Mouse (Mus musculus) cerebellum, postnatal 36 days (tissue): ENCODE data around the gene Dut.
A peak's percentile ranks its signal among the peaks of the same experiment; 100 is the strongest.

ENCODE experiments used
- DNase-seq, 2 experiments: peaks; one replicate each; pipeline ENCODE4 v3.0.0; 2021 to 2022; ENCODE audit warnings: mixed read lengths in 2 of 2

The Dut gene

DNA sequence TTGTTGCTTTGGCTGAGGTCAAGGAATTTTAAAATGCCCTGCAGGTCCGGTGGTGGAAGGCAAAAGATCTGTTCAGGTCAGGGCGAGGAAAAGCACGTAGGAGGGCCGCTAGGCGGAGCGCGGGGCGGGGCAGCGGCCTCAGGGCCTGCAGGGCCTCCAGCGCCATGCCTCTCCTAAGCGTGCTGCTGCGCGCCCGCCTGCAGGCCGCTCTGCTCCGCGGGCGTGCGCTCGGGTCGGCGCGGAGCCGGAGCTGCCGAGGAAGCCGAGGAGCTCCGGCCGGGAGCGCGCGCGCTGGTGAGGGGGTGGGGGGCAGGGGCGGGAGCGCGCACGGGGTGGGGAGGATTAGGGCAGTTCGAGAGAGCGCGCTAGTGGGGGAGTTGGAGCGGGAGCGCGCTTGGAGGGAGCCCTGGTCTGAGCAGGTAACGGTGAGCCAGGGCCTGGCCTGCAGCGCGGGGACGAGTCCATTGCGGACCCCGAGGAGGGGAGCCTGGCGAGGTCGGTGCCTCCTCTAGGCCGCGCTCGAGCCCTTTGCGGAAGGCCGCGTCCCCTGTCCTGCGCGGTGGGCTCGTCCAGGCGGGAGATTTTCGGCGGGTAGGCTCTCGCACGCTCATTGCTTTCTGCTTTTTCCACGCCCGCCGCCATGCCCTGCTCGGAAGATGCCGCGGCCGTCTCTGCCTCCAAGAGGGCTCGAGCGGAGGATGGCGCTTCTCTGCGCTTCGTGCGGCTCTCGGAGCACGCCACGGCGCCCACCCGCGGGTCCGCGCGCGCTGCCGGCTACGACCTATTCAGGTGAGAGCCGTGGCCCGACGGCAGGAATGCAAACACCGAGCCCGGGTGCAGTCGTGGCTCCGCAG is at the start of gene Dut:
Gene Dut (plus strand): TSS at position 83 of the 854 bp plus-strand sequence.
- peak; percentile 95 to 98 for DNase-seq

DNA sequence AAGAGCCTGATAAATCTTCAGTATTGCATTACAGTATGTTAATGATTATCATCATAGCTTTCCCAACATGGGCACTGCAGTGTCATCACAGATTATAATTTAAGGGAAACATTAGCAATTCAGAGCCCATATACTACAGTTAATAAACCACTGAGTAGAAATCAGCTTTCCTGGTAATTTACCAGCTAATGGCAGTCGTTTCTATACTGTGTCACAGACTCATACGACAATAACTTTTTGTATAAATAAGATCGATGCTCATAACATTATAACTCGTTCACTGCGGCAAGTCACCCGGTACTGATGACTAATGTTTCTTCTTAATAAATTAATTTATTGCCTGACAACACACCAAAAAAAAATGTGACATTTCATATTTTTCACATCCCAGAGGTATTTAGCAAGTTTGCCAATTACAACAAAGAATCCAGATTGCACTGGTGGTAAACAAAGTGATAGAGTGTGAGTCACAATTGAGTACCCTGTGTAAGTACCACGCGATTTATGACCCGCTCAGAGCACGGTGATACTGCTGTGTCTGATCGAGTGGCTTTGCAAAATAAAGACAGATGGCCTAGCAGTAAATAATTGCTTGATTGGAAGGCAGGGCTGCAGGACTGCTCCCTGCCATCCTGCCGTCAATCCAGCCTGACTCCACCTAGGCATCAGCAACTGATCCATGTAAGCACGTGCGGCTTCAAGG is 37.9 kb upstream of the Dut start:
- DNase-seq: no peak

DNA sequence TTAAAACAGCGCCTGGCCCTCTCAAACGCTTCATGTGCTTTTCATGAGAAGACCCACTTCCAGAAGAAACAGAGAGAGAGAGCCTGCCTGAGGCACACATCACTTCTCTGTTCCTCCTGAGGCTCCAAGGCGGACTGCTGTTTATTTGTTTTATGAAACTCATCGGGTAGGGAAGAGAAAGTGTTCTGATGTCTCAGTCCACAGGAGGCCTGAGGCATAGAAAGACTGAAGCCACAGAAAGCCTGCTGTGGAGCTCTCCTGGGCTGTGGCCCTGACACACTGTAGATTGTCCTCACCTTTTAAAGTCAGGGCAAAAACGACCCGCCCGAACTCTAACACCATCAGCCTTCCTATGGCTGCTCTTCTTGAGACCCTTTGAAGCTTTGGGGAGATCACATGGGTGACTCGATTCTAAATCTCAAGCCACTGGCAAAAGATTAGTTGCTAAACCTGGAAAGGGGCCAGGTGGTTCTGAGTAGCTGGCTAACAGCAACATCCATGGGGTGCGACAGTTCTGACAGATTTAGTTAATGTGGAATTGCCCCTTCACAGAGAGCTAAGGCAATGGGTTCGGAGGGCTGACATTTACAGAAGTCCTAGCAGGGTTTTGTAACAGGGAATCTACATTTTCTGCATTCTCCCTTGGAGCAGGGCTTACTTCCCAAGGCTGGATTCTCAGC is 35.0 kb upstream of the Dut start:
- no peak for DNase-seq

DNA sequence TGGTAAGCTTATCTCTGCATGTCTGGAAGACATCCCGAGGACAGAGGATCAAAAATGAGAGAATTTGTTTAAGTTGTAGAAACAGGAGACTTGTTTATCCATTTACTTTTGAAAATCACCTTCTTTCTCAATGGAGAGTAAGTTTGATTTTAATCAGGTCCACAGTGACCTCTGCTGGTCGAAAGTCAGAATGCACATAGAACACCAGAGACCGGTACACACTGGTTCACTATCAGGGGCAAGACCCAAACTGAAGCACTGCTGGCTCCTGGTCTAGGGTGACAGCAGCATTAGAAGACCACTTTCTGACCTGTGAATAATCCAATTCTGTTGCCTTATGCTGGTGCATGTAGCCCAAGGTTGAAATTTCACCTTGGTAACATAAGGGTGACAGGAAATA is 32.4 kb upstream of the Dut start:
- DNase-seq: peak; percentile 63 to 85

DNA sequence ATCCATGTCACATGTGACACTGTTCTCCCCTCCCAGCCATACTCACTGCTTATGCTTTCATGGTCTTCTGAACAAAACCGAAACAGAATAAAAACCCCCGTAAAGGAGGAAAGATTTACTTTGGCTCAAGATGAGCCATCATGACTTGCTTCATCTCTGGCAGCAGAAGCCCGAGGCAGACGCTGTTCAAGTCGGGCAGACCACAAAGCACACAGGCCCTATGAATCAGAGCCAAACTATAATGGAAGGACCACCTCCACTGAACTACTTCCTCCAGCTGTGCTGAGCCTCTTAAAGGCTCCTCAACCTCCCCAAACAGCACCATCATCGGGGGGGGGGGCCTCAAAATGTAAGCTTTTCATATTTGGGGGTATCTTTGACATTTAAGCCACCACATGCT is 29.7 kb upstream of the Dut start:
- DNase-seq: no peak

DNA sequence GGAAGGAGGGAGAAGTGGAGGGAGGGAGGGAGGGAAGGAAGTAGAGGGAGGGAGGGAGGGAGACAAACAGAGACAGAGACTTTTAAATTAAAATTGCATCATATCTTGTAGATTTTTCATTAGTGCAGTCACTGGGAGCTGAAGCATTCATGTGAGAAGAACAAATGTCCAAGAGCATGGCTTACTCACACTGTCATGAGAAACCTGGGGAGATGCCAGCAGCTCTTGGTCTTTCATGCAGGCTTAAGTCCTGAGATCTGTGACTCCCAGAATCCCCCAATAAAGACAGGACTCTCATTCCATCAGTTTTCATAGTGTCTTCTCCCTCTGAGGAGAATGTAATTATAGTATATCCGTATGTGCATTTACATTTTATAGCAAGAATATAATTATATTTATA is 28.4 kb upstream of the Dut start:
- no peak for DNase-seq

DNA sequence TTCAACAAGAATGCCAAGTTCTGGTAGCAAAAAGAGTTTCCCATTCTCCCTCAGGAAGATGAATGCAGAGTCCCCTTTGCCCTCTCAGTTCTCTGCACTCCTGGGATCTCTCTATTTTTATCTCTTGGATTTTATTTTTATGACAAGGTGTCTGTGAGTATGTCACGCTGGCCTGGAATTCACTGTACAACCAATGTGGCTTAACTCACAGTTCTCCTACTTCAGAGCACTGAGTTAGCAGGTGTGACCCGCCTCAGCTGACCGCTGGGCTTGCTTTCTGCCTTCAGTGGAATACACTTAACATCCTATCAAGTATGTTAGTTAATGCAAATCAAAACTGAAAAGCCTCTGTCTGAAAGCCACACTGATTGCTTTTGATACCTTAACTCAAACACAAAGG is 27.7 kb upstream of the Dut start:
- no peak for DNase-seq

DNA sequence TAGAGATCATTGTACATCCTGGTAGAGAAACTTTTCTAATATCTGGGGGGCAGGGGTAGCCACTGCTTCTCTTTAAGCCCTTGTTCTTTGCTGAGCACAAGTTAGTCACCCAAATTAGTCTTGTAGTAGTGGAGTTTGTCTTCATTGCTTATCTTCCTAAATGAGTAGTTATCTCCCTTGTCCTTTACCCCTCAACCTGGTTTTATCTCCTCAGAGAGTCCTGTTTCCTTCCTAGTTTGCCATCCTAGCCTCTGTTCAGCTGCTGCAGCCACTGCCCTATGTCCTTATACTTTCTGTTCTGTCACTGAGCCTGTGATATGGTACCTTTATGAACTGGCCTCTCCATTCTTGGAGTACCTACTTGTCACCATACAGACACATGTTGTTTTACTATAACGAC is 25.3 kb upstream of the Dut start:
- DNase-seq: no peak

DNA sequence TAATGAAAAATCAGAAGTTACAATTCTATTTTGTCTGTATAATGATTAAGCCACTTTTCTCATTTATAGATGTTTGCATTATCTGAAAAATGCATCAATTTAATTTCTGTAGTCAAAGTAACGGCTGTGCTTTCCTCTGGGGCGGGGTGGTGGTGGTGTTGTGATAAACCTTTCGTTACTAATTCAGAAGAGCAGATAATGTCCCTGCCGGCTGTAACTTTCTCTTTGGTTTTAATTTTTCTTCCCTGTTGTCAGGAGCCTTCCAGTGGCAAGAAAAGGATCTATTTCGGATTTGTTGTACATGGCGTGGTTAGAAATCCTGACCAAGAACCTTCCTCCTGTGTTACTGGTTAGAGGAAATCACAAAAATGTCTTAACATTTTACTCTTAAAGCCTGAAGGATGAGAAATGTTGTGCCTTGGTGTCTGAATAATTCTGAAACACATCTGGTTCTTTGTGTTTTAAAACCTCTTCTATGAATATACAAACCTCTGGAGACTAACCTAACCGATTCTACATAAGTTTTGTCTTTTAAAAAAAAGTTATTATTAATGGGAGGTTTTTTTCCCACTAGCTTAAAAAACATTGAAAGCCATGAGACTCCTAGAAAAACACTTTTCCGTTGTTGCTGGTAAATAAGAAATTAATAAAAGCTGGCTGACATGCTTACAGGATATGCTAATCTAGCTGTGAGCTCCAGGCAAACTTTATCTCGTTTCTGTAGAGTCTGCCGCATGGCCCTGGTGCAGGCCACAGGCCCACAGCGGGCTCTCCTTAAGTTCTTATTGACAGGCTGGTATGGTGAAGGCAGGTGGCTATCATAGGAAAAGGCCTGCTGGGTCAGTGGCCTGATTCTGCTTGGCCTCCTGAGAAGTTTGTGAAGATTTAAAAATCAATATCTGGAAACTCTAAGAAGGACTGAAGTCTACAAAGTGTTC is 18.2 kb upstream of the Dut start:
- no peak for DNase-seq

DNA sequence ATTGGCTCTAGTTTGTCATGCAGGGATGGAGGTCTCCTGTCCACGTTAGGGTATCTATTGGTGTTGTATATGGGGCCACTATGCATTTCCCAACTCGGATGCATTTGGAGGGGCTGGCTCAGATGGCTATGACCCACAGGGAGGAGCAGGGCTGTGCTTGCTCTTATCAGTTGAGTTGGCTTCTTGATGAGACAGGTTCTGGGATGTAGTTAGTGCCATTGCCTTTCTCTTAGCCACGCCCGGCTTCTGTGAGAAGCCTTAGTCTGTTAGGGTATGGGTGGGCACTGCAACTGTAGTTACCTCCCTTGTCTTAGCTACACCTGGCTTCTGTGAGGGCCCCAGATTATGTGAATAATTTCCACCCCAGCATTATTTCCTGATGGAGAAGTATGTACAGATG is 14.8 kb upstream of the Dut start:
- DNase-seq: no peak

DNA sequence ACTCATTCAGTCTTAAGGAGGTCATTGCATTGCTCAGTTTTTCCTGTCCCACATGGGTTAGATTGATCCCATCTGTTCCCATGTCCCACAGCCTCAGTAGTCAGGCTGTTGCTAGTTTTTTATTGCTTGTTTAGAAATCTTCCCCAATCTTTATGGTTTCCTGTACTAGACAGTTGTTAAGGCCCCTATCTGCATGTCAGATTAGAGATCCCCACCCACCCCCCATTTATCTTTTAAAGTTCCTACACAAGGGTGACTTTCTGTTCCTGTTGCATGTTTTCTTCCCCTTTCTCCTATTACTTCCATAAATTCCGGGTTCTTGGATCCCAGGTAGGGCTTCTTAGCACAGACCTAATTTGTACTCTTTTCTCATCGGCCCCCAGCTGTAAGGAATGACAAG is 13.5 kb upstream of the Dut start:
- DNase-seq: no peak

DNA sequence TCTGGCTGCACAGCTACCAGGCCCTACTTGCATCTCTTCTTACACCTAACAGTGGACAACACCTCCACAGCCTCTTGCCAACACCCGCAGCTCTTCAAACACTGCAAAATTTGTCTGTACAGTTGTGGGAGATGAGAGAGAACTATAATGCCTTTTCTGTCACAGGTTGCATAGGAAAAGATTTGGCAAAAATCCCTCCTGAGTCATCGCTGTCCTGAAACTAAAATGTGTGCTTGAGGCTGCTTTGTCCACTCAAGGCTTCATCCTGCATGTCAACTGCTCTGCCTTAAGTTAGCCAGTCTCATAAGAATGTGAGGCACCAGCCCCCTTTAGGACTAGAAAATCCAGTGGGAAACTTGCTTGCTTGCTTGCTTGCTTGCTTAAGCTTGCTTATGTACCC is 12.9 kb upstream of the Dut start:
- DNase-seq: no peak

DNA sequence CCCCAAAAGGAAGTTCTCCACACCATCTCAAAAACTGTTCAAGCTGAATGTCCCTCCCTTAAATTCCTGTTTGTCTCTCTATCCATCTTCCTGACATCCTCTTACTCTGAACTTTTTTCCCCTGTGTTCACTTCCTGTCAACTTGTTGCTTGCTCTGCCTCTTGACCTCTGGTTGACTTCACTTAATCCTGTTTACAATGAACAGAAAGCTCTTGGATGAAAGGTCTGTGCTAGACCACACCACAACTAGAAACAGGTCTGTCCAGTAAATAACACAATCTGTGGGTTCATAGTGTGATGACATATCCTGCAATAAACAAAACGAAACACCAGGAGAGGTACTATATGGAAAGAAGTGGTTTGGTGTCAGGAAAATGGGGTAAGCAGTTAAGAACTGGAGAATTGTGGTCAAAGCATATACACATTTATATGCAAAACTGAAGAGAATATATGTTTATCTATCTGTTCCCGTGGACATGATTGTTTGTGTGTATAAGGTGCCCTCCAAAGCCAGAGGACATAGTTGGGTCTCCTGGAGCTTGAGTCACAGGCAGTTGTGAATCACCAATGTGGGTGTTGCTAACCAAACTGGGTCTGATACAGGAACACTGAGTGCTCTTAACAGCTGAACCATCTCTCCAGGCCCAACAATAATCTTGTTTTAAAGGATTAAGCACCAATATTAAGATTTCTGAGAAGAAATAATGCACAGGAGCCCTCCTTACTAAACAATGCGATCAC is 1.3 kb upstream of the Dut start:
- no peak for DNase-seq

DNA sequence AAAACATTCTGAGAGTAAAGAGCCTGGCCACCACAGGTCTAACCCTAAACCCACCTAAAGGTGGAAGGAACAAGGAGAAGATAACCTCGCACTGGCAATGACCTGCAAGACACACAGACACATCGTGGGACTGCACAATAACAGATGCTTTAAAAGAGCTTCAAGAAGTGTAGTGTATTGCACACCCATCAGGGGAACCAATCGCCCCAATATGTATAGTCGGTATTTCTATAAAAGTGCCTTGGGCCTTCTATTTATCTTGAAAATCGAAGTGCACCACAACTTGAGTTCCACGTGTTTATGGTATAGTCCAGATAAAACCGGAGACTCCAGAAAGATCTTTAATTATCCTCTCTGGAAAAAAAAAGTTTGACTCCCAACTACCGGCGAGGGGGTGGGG is 321 bp upstream of the Dut start:
- DNase-seq: peak in 1 of 2 experiments; percentile 17

DNA sequence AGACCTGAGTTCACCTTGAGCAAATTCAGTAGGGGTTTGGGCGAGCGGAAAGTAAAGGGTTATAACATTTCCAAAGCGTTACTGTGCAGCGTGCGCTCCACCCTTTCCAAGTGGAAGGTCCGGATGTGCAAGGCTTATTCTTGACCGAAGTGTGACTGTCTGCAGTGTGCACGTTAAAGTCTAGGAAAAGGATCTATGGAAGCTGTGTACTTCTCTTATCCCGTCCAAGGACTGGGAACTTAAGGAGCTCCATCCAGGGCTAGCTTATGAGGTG is 909 bp downstream of the Dut start:
- DNase-seq: no peak

DNA sequence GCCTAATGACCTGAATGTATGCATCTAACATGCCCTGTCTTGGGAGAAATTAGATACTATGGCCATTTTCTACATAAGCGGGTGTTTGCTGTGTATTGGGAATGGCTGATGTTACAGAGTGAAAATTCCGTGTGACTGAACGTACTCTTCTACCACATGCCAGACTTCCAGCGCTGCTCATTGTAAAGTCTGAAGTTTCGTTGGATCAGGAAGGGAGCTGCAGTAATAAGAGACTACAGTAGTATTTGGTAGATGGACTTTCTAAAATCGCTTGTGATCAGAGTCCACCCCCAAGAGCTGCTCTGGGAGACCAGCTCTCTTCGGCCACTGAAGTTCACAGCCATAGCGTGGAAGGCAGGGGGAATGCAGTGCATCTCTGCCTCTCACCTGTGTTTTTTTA is 1.3 kb downstream of the Dut start:
- DNase-seq: peak in 1 of 2 experiments; percentile 8

DNA sequence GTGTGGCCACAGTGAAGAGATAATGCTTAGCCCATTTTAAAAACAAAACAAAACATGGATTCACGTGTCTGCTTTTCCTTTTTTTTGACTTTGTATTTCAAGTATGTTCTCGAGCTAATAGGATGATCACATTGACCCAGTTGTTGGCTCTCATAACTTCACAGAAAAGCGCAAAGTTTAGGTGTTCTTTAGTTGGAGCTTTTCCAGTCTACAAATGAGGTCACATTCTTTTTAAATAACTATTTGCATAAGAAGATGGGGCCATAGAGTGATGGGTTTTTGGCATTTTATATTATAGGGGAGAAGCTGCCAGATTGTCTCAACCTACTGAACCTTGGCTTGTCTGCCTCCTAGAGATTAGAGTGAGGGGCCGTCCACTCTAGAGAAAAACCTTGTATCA is 2.3 kb downstream of the Dut start:
- DNase-seq: no peak

DNA sequence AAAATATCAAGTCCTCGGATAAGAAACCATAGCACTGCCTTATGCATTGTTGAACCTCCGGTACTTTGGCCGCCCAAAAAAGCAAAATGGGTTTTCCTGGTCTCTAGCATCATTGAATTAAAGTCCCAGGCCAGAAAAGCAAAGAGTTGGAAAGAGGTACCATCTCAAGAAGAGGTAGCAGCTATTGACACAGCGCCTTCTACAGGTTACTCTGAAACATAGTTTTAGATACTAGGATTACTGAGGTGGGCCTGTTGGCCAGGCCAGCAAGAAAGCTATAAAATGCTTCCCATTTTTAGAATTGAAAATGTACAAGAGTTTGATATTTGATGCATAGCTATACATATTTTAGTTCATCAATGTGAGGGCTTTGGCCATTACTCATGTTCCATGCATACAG is 2.9 kb downstream of the Dut start:
- DNase-seq: no peak

DNA sequence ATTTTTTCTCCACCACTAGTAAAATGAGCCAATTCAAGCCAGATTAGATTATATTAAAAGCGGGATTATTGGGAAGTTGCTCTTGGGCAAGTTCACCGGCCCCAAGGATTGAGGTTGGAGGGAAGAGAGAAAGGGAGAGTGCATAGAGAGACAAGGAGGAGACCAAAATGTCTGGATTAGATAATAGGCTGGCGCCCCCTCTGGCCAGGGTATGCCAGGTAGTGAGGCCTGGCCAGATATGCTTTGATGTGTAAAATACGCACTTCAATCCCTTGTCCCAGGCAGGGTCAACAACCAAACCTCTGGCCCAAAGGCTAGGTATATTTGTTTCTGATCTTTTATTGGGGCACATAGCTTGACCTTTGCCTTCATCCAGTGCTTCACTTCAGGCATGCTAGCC is 4.8 kb downstream of the Dut start:
- no peak for DNase-seq

DNA sequence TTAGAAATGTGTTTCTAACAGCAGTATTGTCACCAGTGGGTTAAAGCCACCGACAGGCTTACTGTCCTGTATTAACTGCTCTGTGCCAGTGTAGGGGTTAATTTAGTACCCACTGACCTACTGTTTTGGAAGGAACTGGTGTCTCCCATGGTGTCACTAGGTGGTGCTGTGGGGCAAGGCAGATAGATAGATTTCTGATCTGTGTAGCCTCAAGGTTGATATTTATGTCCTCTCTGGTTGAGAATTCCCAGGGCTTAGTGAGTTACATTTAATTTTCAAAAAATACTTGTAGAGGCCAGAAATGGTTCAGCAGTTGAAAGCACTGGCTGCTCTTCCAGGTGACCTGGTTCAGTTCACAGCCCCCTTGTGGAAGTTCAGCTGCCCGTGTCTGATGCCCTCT is 5.3 kb downstream of the Dut start:
- peak; percentile 54 for DNase-seq

DNA sequence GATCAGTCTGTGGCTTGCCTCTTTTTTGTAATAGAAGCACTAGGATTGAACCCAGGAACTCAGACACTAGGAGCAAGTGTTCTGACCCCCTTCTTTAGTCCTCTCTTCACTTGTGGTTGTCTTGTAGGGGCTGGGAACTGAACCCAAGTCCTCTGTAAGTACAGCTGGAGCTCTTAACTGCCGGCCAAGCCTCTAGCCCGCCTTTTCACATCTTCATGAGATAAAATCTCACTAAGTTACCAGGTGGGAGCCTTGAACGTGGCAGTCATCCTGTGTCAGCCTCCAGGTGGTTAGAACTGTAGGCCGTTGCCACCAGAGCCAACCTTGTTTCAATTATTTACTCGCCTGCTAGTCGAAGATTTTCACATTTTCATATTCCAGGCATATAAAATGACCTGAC is 6.7 kb downstream of the Dut start:
- no peak for DNase-seq

DNA sequence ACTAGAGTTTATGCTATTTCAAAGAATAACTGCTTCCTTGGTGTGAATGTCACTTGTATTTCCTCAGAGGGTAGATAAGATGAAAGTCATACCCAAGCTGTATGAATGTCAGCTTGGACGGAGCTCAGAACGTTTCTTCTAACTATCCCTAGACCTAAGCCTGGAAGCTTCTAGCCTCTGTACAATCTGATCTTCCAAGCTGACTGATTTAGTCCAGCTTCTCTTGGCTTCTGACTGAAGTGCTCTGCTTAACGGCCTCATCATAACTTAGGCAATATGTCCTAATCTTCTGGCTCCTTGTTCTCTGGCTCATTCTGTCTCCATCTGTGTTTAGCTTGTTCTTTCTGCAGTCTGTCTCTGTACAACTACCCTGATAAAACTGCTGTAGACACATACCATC is 7.6 kb downstream of the Dut start:
- DNase-seq: no peak
